Mouse (Mus musculus): Measurements from ENCODE around the gene Asb1. TPM values are rescaled to one million over a fixed set of nuclear protein-coding genes. Genes with fewer than 3 reads are reported as not detected.
A peak's percentile ranks its signal among the peaks of the same experiment; 100 is the strongest.

The Asb1 gene
- total RNA-seq, 2 experiments from 2014 or later, result 11.9 to 12.7 TPM

DNA sequence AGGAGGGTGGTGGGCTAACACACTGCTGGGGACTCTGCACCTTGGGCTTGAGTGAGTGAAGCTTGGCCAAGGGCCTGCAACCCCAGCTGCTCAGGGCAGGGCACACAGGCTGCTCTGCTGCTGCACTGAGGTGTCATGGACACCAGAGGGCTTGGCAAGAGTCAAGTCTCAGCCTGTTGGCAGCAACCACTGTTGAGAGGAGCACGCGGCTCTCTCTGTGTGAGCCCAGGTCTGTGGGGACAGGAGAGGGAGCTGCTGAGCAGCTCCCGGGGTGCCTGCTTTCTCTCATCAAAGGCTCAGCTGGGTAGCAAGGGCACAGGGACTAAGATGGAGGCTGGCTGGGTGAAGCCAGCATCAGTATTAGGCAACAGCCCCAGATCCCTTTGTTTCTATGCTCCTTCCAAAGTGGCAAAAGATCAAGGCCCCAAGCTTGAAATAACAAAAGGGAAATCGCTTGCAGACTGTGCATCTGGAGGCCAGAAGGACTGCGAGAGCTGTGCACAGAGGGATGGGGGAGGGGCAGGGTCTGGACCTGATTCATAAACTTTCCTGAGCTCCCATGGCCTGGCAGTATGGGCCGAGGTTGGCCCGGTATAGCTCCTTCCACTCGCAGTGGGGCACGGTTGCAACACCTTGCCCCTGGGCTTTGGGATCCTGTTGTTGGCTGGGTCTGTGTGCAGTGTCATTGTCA is 60.5 kb downstream of the Asb1 start:
- intact Hi-C loops (cut with DNase I), result loop anchor here (5.0 to 10.0 kb wide), 2 partner anchors 151 to 274 kb away; no protein-coding TSS in a partner anchor
- DNase-seq, result peak; percentile 45 to 53

DNA sequence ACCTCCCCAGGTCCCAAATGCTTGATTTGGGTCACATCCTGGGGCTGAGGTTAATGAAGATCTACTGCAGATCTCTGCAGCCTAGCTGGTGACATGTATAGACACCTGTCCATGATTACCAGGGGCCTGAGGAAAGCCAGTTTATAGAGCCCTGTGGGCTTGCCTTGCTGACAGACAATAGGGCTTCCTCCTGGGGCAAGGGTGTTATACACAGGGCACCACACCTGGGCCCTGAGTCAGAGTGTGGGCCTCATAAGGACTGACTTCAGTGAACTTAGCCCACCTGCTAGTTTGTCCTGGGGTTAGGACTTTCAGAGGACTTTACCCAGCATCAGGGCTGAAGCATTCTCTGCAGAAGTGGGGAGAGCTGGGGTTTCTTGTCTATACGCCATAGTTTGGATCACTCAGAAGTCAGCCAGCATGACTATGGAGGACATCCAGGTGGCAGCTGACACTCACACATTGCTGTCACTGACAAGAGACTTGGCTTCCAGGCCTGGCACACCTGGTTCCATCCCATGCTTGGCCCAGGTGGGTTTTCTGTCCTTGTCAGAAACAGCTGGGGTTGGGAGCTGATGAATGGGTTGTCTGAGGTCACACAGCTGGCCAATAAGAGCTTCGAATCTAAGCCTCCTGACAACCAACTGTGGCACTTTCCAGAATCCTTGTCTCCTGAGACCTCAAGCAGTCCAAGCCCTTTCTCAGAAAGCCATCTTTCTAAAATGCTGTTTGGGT is 61.2 kb downstream of the Asb1 start:
- intact Hi-C loops (cut with DNase I), result loop anchor here (5.0 to 10.0 kb wide), 2 partner anchors 151 to 273 kb away; no protein-coding TSS in a partner anchor
- DNase-seq, result no peak

DNA sequence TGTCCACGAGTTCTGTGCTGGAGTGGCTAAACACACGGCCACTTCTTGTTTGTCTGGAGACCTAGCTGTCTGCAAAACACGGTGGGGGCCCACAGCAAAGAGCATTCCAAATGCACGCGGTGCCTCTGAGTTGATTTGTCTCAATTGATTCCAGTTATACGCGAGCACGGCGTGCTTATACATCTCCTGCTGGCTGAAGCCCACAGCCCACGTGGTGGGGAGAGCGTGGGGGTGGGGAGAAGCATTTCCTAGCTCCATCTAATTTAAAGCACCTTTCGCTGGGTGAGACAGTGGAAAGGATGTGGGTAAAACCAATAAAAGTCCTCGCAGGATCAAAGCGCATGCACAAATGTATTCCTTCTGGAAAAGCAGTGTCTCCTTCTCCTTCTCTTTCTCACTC is 65.3 kb downstream of the Asb1 start:
- intact Hi-C loops (cut with DNase I), result loop anchor here (10.0 kb wide), 1 partner anchor 269 kb away; no protein-coding TSS in a partner anchor
- no peak for DNase-seq

DNA sequence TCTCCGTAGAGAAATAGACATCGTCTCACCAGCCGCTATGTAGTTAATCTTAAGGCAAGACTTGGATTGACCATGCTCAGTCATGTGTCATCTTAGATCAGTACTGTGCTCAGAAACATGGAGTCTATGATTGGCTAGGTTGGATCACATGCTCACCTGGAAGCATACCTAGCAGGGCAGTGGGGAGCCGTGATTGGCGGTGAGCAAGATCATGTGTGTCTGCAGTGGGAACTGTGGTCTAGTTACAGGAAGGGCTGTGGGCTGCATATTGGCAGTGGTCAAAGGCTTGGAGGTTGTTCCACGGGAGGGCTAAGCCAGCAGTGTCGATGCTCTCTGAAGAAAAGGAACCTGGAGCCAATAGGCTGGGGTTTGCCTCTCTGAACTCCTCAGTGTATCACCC is 66.4 kb downstream of the Asb1 start:
- no peak for DNase-seq
- intact Hi-C loops (cut with DNase I), result loop anchor here (10.0 kb wide), 1 partner anchor 268 kb away; no protein-coding TSS in a partner anchor

DNA sequence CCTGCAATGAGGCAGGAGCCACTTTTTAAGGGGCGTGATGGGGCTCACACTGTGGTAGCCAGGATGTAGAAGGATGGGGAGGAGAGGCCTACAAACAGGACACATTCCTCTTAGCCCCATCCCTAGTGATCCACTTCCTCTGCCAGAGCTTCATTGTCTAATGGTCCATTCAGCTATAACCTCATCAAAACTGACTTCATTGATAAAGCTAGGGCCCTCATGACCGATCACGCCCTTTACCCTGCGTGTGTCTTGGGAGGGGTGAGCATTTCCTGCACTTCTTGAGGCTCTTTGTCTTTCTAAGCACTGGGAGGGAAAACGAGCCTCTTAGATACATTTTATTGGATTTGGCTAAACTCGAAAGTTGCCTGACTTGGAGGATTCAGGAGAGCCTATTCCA is 66.8 kb downstream of the Asb1 start:
- DNase-seq, result no peak
- intact Hi-C loops (cut with DNase I), result loop anchor here (10.0 kb wide), 1 partner anchor 268 kb away; no protein-coding TSS in a partner anchor

Other genes with a start within 250 kb of the Asb1 start
- 10 to 100 TPM in 1 of 2 experiments, 1 to 10 TPM in 1; 9.4 to 12.1 TPM for gene Scly, start 242.2 kb upstream of the Asb1 start, total RNA-seq (2021)
- gene Espnl, start 218.5 kb upstream of the Asb1 start, total RNA-seq (2021), result under 1 TPM; 0.05 to 0.10 TPM
- 10 to 100 TPM; 55.0 to 66.7 TPM for gene Klhl30, start 189.5 kb upstream of the Asb1 start, total RNA-seq (2021)
- gene Erfe, start 174.1 kb upstream of the Asb1 start, total RNA-seq (2021), result 1 to 10 TPM; 1.8 to 2.1 TPM
- gene Ilkap, start 141.7 kb upstream of the Asb1 start, total RNA-seq (2021), result 10 to 100 TPM; 33.2 TPM
- 1 to 10 TPM; 7.5 to 7.9 TPM for gene Hes6, start 126.5 kb upstream of the Asb1 start, total RNA-seq (2021)
- 1 to 10 TPM; 6.7 to 9.9 TPM for gene Per2, start 81.2 kb upstream of the Asb1 start, total RNA-seq (2021)
- 1 to 10 TPM; 2.7 to 3.4 TPM for gene Traf3ip1, start 45.9 kb upstream of the Asb1 start, total RNA-seq (2021)